Mouse (Mus musculus): ENCODE results near the gene Itpr2.

DNA sequence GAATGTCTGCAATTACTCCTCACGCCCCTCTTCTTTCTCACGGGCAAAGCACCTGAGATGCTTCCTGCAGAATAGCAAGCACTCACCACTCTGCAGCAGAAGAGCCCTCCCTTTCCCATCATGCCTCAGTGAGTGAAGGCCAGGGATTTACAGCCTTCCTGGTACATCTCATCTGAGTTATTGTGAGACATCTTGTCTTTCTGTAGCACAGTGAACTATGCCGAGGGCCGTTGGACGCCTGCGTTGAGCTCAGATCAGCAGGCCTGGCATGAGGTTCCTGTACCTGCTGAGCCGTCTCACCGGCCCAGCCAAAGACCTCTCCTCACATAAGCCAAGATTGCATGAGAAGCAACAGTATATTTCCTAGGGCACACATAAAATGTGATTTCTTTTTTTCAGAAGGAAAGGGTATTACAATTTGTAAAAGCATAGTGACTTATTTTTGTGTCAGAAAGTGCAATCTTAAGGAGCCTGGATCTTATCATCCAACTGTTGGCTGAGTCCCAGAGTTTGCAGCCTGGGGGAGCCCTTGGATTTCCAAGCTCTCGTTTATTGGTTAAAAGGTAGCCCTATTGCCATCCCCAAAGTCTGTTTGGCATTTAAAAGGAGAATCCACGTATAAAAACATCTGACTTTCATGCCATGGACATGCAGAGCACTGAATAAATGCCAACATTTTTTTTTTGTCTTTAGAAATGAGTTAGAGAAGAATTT is 158.2 kb downstream of the Itpr2 start:
- TF ChIP-seq CTCF (IDR thresholded peaks at IDR 0.05; ENCODE audit: control insufficient read depth, insufficient read depth, low read length) (no peak), POLR2A (IDR thresholded peaks at IDR 0.05; ENCODE audit: borderline replicate concordance, control insufficient read depth, low read depth, low read length) (no peak)

All from bone marrow, adult 2 months (tissue).